Mouse (Mus musculus): Measurements from ENCODE around the gene Ces1f.

DNA sequence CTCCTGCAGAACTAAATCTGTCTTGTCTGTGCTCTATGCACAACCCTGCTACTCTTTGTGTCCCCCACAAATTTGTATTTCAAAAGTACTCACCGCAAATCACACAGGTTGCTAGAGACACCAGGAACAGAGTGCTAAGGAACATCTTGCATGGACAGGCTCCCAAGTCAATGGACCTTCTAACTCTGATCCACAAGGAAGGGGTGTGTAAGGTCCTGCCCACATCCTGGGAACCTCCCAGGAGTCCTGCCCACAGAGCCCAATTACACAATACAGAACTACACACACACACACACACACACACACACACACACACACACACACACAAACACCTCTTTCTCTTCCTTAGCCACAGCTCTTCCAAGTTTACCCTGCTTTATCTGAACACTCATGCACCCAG, at the start of gene Ces1f:
- TF ChIP-seq POLR2A (IDR thresholded peaks at IDR 0.05; ENCODE audit: extremely low read depth, insufficient read depth, low read length) (no peak), CTCF (IDR thresholded peaks at IDR 0.05; ENCODE audit: extremely low read depth, insufficient read depth, low read length) (no peak)

Measured in cortical plate, adult 2 months (tissue).